Mouse (Mus musculus): ENCODE measurements at regions not wholly inside any gene's neighbourhood (a gene's known extent, or its start where the extent isn't known, plus 50 kb on each side); places are given as distances from the start of the nearest gene placed in this dataset.

DNA sequence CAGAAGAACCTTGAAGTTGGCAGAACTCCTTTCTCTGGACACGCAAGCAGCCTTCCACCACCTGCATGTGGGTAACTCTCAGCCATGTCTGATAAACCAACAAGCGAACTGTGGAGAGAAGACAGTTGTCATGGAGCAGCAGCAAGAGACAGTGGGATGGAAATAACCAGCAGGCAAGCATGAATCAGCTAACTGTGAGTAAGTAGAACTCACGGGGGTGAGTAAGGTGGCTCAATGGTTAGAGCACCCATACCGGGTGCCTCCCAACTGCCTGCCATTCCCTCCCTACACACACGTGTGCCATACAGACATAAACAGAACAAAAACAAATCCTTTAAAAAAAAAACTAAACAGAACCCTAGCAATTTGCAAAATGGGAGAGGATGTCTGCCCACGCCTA is 191.5 kb downstream of the Cdc5l start:
- no peaks in the 10 kb centered on the region for H3K36me3 ChIP-seq (ENCODE audit: control insufficient read depth, insufficient read depth, low read length)
- no peak overlapping the region for H3K4me3 ChIP-seq (ENCODE audit: insufficient read depth, low read depth, low read length)
- no peak overlapping the region for H3K9ac ChIP-seq (ENCODE audit: low read depth, low read length)
- TF ChIP-seq CTCF (IDR thresholded peaks at IDR 0.05; ENCODE audit: low read depth, low read length) (no peak), POLR2A (IDR thresholded peaks at IDR 0.05; ENCODE audit: extremely low read depth, insufficient read depth, low read length) (no peak)
- DNase-seq (ENCODE audit: extremely low read depth, low read depth, low spot score), result no peak
- H3K27me3 ChIP-seq (ENCODE audit: control insufficient read depth, insufficient read depth, low read length), result no peaks in the 10 kb centered on the region
- H3K79me2 ChIP-seq (ENCODE audit: control insufficient read depth, insufficient read depth, low read length), result no peaks in the 10 kb centered on the region
- no peak overlapping the region for H3K27ac ChIP-seq (replicated peaks; ENCODE audit: insufficient read depth, low read depth, low read length)
- no peaks in the 10 kb centered on the region for H3K4me1 ChIP-seq (ENCODE audit: control insufficient read depth, insufficient read depth, low read length)
- 91% methylated on average over 6 of the region's 6 CpGs for WGBS

DNA sequence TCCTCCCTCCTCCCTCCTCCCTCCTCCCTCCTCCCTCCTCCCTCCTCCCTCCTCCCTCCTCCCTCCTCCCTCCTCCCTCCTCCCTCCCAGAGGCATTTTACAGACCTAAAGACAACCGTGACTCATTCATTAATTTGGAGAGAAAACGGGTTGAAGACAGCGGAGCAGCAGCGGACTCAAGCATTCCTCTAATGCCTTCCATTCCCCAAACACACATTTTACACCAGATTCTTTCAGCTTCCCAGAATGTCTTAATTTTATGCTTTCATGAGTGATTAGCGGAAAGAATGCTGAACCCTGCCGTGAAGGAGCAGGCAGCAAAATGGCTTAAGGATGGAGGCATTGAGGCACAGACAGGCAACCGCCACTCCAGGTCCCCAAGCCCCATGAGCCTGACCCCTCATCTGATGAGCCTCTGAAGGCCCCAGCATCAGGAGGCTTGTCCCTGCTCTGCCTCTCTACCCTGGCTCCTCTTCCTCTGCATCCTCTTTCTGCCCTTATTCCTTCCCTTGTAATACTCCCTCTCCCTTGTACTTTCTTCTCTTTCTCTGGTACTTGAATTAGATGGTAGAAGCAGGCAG is 192.5 kb downstream of the Cdc5l start:
- Histone ChIP-seq H3K36me3 (ENCODE audit: control insufficient read depth, insufficient read depth, low read length) (no peaks in the 10 kb centered on the region), H3K4me1 (ENCODE audit: control insufficient read depth, insufficient read depth, low read length) (no peaks in the 10 kb centered on the region), H3K9ac (ENCODE audit: low read depth, low read length) (no peak overlapping the region), H3K27ac (replicated peaks; ENCODE audit: insufficient read depth, low read depth, low read length) (no peak overlapping the region), H3K4me3 (ENCODE audit: insufficient read depth, low read depth, low read length) (no peak overlapping the region), H3K27me3 (ENCODE audit: control insufficient read depth, insufficient read depth, low read length) (no peaks in the 10 kb centered on the region), H3K79me2 (ENCODE audit: control insufficient read depth, insufficient read depth, low read length) (no peaks in the 10 kb centered on the region)
- TF ChIP-seq POLR2A (IDR thresholded peaks at IDR 0.05; ENCODE audit: extremely low read depth, insufficient read depth, low read length) (no peak), CTCF (IDR thresholded peaks at IDR 0.05; ENCODE audit: low read depth, low read length) (no peak)
- no peak for DNase-seq (ENCODE audit: extremely low read depth, low read depth, low spot score)
- 90% methylated on average over 5 of the region's 7 CpGs for WGBS

- no peaks in the 10 kb centered on the region for H3K36me3 ChIP-seq (ENCODE audit: control insufficient read depth, insufficient read depth, low read length)
- TF ChIP-seq POLR2A (IDR thresholded peaks at IDR 0.05; ENCODE audit: extremely low read depth, insufficient read depth, low read length) (no peak), CTCF (IDR thresholded peaks at IDR 0.05; ENCODE audit: low read depth, low read length) (no peak)
- H3K27ac ChIP-seq (replicated peaks; ENCODE audit: insufficient read depth, low read depth, low read length), result no peak overlapping the region
- no peak for DNase-seq (ENCODE audit: extremely low read depth, low read depth, low spot score)
- no peak overlapping the region for H3K9ac ChIP-seq (ENCODE audit: low read depth, low read length)
- WGBS, result 75% methylated on average over 6 of the region's 6 CpGs
- no peaks in the 10 kb centered on the region for H3K4me1 ChIP-seq (ENCODE audit: control insufficient read depth, insufficient read depth, low read length)
- no peaks in the 10 kb centered on the region for H3K27me3 ChIP-seq (ENCODE audit: control insufficient read depth, insufficient read depth, low read length)
- no peak overlapping the region for H3K4me3 ChIP-seq (ENCODE audit: insufficient read depth, low read depth, low read length)
- H3K79me2 ChIP-seq (ENCODE audit: control insufficient read depth, insufficient read depth, low read length), result no peaks in the 10 kb centered on the region
Observed at GRCm38 (mm10) chr17:45240545-45240944, 193.0 kb downstream of the Cdc5l start.

DNA sequence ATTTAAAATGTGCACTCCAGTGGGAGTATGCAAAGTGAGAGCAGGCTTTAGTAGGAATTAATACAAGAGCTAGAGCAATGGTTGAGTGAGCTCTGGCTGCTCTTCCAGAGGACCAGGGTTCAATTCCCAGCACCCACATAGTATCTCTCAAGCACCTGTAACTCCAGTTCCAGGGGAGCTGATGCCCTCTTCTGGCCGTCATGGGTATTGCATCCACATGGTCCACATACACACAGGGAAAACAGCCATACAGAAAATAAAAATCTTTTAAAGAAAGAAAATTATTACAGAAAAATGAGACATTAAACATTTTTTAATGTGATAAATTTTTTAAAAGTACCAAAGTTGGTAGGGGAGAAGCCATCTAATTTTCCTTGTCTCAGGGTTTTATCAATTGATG is 196.3 kb downstream of the Cdc5l start:
- 69% methylated on average over 1 of the region's 1 CpGs for WGBS
- Histone ChIP-seq H3K4me3 (ENCODE audit: insufficient read depth, low read depth, low read length) (no peak overlapping the region), H3K9ac (ENCODE audit: low read depth, low read length) (no peak overlapping the region), H3K79me2 (ENCODE audit: control insufficient read depth, insufficient read depth, low read length) (no peaks in the 10 kb centered on the region), H3K36me3 (ENCODE audit: control insufficient read depth, insufficient read depth, low read length) (no peaks in the 10 kb centered on the region), H3K27ac (replicated peaks; ENCODE audit: insufficient read depth, low read depth, low read length) (no peak overlapping the region), H3K27me3 (ENCODE audit: control insufficient read depth, insufficient read depth, low read length) (no peaks in the 10 kb centered on the region), H3K4me1 (ENCODE audit: control insufficient read depth, insufficient read depth, low read length) (no peaks in the 10 kb centered on the region)
- DNase-seq (ENCODE audit: extremely low read depth, low read depth, low spot score), result no peak
- TF ChIP-seq POLR2A (IDR thresholded peaks at IDR 0.05; ENCODE audit: extremely low read depth, insufficient read depth, low read length) (no peak), CTCF (IDR thresholded peaks at IDR 0.05; ENCODE audit: low read depth, low read length) (no peak)

GRCm38 (mm10) chr17:45235401-45235800 is 198.1 kb downstream of the Cdc5l start:
- Histone ChIP-seq H3K9ac (ENCODE audit: low read depth, low read length) (no peak overlapping the region), H3K4me1 (ENCODE audit: control insufficient read depth, insufficient read depth, low read length) (no peaks in the 10 kb centered on the region), H3K79me2 (ENCODE audit: control insufficient read depth, insufficient read depth, low read length) (no peaks in the 10 kb centered on the region), H3K36me3 (ENCODE audit: control insufficient read depth, insufficient read depth, low read length) (no peaks in the 10 kb centered on the region), H3K27ac (replicated peaks; ENCODE audit: insufficient read depth, low read depth, low read length) (no peak overlapping the region), H3K4me3 (ENCODE audit: insufficient read depth, low read depth, low read length) (no peak overlapping the region), H3K27me3 (ENCODE audit: control insufficient read depth, insufficient read depth, low read length) (no peaks in the 10 kb centered on the region)
- 80% methylated on average over 7 of the region's 7 CpGs for WGBS
- DNase-seq (ENCODE audit: extremely low read depth, low read depth, low spot score), result no peak
- TF ChIP-seq CTCF (IDR thresholded peaks at IDR 0.05; ENCODE audit: low read depth, low read length) (no peak), POLR2A (IDR thresholded peaks at IDR 0.05; ENCODE audit: extremely low read depth, insufficient read depth, low read length) (no peak)

DNA sequence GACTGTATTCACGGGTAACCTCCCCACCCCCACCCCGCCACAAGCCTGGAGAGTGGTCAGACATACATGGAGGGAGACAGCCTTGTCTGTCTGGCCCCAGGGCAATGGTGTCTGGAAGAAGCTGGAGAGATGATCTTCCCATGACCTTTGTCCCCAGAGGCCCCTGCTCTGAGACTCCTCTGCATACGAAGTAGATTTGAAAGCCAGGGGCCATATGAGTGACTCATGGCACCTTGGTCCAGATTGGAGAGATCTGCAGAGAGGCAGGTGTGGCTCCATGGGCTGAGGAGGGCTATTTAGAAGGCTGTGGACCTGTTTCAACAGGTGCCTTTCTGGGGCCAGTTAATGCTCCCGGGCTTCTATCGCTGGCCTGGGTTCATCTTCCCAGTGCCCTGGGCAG is 200.7 kb downstream of the Cdc5l start:
- Histone ChIP-seq H3K4me1 (ENCODE audit: control insufficient read depth, insufficient read depth, low read length) (no peaks in the 10 kb centered on the region), H3K9ac (ENCODE audit: low read depth, low read length) (no peak overlapping the region), H3K4me3 (ENCODE audit: insufficient read depth, low read depth, low read length) (no peak overlapping the region), H3K27ac (replicated peaks; ENCODE audit: insufficient read depth, low read depth, low read length) (no peak overlapping the region), H3K79me2 (ENCODE audit: control insufficient read depth, insufficient read depth, low read length) (no peaks in the 10 kb centered on the region), H3K27me3 (ENCODE audit: control insufficient read depth, insufficient read depth, low read length) (no peaks in the 10 kb centered on the region), H3K36me3 (ENCODE audit: control insufficient read depth, insufficient read depth, low read length) (no peaks in the 10 kb centered on the region)
- WGBS, result 73% methylated on average over 5 of the region's 5 CpGs
- TF ChIP-seq POLR2A (IDR thresholded peaks at IDR 0.05; ENCODE audit: extremely low read depth, insufficient read depth, low read length) (no peak), CTCF (IDR thresholded peaks at IDR 0.05; ENCODE audit: low read depth, low read length) (no peak)
- DNase-seq (ENCODE audit: extremely low read depth, low read depth, low spot score), result no peak
